Mouse (Mus musculus) olfactory bulb, adult 2 months (tissue): ENCODE results near the gene Ptprt.

Experiments used
- CTCF ChIP-seq: fragments of 200-500 bp; IDR thresholded peaks from 2 replicates; pipeline ENCODE4 v1.5.1; 2012; ENCODE audit warnings: low read depth, mild to moderate bottlenecking, low read length, moderate library complexity; ENCODE audit not compliant: insufficient read depth
- POLR2A ChIP-seq: fragments of 200-500 bp; IDR thresholded peaks from 2 replicates; pipeline ENCODE4 v1.6.1; 2012; ENCODE audit warnings: mild to moderate bottlenecking, low read depth, low read length, moderate library complexity; ENCODE audit not compliant: insufficient read depth

DNA sequence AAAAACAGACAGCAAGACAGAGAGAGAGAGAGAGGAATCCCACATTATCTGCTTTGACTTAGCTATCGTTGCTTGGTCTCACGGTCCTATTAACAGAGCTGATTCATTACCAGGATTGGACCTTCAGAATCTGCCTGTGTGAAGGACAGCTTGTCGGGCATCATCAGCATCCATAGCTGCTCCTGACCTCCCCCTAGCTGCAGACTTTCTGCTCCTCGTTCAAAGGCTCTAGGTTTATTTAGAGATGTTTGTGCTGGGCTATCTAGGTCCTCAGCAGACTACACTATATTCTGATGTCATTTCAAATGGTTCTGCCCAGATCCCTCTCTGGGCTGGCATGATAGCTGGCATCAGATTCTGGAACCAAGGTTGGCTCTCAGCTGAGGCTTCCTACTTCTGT lies 47.5 kb downstream of the Ptprt start:
- TF ChIP-seq CTCF (no peak), POLR2A (no peak)
